Mouse (Mus musculus) layer of hippocampus, postnatal 14 days (tissue): ENCODE data around the gene Wdfy3. TPM values are rescaled to one million over a fixed set of nuclear protein-coding genes. Genes with fewer than 3 reads are reported as not detected.
"Not testable (repeated sequence)": the region's sequence is repeated elsewhere in the genome, so short reads cannot be mapped to it uniquely, and the experiment has no call there.

Experiments
- DNase-seq, 2 experiments: peaks; one replicate each; pipeline ENCODE4 v3.0.0; 2021 to 2022; ENCODE audit warnings: low spot score in 2 of 2, mixed read lengths in 1 of 2
- total RNA-seq, 2 experiments: library from RNA; stranded (reverse); gene quantifications; 2 replicates each; pipeline ENCODE4 v1.2.3; 2021

The Wdfy3 gene
- total RNA-seq, 2 experiments from 2014 or later, result 109 to 119 TPM

DNA sequence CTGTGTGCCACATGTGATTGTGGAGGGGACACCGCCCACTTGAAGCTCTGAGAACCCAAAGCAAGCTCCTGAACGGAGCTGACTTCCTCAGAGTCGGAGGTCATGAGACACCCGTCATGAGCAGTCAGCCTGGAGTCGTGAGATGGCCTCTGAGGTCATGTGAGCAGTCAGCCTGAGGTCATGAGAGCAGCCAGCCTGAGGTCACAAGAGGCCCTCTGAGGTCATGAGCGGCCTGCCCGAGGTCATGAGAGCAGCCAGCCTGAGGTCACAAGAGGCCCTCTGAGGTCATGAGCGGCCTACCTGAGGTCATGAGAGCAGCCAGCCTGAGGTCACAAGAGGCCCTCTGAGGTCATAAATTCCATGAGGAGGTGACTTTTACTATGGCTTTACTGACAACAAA is 120.4 kb downstream of the Wdfy3 start:
- DNase-seq, result no peak

DNA sequence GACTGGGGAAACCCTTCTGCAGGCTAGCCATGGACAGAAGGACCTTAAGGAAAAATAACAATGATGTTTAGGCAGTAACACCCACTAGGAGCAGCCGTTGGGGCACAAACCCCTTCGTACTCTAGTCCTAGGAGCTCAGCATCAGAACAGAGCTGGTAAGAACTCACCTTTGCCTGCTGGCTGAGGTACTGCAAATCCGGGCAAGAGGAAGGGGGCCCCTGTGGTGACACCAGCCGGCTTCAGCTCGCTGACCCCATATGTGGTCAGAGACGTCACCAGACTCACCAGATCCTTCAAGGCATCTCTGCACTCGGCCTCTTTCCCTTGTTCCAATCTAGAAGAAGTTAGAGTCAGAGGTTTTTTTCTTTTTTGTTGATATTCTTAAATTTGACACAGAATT is 121.1 kb downstream of the Wdfy3 start:
- DNase-seq, result no peak

DNA sequence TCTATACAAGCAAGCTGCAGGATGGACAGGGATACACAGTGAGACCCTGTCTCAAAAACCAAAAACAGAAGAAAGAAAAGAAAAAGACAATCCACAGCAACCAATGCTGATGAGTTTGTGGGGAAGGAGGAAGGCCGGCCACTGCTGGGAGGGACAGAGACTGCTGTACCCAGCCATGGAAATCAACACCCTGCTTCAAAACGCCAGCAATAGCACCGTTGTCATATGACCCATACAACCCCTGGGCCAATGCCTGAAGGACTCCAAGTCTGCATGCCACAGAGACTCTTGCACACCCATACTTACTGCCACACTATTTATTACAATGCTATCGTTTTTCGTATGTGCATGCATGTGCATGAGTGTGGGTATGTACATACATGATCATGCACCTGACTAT is 124.0 kb downstream of the Wdfy3 start:
- DNase-seq, result no peak

GRCm38 (mm10) chr5:101937909-101938596 is 131.7 kb downstream of the Wdfy3 start:
- no peak for DNase-seq

DNA sequence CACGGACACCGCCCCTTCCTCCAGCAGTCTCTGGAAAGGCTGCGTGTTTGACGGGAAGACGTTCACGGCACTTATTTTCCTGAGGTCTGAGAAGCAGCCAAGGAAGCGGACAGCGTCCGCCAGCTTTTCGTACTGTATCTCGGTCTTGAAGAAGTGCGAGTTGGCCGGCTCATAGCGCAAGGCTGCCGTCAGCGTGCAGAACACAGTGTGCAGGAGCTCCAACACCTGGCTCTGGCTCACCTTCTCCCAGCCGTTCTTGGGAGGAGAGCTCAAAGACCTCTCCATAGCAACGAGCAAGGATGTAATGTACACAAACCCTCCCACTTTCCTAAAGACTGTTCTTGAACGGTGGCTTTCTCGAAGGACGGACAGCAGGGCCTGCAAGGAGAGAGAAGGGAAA is 132.4 kb downstream of the Wdfy3 start:
- DNase-seq, result no peak

GRCm38 (mm10) chr5:101935893-101936292 is 133.8 kb downstream of the Wdfy3 start:
- no peak for DNase-seq

DNA sequence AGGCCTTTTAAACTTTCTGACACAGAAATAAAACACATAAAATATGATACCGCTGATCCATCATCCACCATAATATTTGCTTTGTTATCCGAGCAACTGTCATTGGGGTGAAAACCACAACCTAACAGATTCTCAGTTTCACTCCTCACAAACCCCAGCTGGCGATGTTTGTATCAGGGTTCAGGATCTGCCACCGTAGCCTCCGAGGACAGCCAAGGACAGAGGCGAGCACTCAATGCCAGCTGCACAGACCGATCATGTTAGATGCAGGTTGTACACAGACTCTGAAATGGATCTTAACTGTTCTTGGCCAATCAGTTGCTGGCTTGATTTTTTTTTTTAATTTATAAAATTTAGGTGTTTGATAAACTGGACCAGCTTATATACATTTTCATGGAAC is 135.1 kb downstream of the Wdfy3 start:
- DNase-seq, result no peak

DNA sequence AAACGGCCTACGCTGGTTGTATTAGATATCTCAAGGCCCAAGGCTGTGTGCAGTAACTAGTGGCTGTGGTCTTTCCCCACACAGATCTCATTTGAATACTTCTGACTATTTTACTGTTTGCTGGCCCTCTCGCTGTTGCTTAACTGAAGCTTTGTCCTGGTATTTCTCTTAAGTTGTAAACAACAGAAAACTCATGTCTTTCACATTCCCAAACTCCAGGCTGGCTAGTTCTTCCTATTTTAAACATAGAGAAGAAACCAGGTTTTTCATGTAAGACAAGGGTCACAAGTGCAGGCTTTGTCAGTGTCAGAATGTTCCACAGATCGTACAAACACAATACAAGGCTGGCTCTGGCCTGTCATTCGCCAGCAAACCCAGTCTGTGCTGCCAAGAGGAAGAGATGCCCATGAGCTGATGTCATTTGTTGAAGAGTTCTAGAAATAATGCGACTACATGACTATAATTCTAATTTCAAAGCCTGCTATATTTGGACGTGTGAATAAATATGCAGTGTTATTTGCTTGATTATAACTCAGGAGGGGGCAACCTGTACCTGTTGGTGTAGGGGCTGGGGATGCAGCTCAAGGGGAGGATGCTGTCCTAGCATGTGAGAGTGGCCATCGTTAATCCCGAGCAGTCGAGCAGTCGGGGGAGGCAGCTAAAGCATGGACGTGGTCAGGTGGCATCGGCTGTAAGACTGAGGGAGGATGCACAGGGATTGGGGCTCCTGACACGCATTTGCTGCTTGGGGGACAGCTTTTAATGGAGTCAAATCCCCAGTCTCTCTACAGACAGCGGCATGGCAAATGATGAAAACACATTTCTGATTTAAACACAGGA is 136.5 kb downstream of the Wdfy3 start:
- peak; percentile 11 to 50 for DNase-seq

- DNase-seq, result no peak
Observed at GRCm38 (mm10) chr5:101931997-101932396, 137.7 kb downstream of the Wdfy3 start.

DNA sequence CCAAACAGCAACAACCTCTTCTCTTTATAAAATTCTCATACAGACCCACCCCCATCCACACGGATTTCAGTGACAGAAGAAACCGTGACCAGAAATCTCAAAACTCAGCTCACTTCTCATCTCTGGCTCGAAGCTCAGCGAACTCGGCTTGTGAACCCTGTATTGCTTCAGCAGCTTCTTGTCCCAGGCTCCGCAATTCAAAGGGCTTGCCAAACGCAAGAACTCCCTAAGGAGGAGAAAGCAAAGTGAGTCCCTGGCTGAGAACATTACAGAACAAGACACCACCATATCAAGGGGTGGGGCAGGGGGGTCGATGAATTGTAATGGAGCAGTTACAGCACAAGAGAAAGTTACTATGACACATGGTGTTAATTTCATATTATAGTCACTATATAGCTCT is 143.4 kb downstream of the Wdfy3 start:
- DNase-seq, result no peak

- DNase-seq, result no peak
Observed at GRCm38 (mm10) chr5:101923710-101924109, 146.0 kb downstream of the Wdfy3 start.

GRCm38 (mm10) chr5:101919559-101919958 is 150.2 kb downstream of the Wdfy3 start:
- DNase-seq, result no peak

DNA sequence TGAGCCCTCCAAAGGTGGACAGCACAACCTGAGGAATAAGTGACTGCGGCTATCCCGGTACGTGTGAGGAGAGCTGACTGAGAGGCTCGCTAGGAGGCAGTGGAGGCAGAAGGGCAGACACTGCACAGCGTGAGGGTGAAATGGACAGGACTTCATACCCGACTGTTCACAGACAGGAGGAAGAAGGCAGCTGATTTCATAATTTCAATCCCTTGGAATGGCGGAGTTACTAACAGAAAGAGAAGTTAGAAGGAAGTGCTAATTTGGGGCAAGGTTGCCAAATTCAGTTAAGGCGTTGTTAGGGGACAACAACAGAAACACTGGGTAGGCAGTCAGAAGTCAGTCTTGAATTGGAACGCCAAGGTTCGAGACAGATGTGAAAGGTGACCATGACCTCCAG is 160.3 kb downstream of the Wdfy3 start:
- DNase-seq, result no peak

- DNase-seq, result no peak
Observed at GRCm38 (mm10) chr5:101905624-101906023, 164.1 kb downstream of the Wdfy3 start.

GRCm38 (mm10) chr5:101904841-101905240 is 164.9 kb downstream of the Wdfy3 start:
- DNase-seq, result not testable (repeated sequence)

- DNase-seq, result no peak
Observed at GRCm38 (mm10) chr5:101902686-101903085, 167.0 kb downstream of the Wdfy3 start.

GRCm38 (mm10) chr5:101899981-101900380 is 169.7 kb downstream of the Wdfy3 start:
- no peak for DNase-seq

DNA sequence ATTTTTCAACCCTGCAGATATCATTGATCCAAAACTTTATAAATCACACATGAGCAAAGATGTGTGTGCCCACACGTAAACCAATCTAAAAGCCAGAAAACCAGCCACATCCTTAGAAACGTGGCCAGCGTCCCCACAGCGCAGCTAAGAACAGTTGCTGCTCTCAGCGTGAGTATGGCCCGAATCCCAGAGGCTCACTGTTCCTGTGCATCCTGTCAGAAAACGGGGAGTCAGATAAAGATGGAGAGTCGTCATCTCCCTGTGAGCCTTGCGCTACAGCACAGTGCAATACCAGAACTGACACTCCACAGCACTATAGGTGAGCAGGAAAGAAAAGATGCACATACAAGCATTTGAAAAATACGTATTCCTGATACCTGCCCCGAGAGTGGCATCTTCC is 172.9 kb downstream of the Wdfy3 start:
- no peak for DNase-seq

DNA sequence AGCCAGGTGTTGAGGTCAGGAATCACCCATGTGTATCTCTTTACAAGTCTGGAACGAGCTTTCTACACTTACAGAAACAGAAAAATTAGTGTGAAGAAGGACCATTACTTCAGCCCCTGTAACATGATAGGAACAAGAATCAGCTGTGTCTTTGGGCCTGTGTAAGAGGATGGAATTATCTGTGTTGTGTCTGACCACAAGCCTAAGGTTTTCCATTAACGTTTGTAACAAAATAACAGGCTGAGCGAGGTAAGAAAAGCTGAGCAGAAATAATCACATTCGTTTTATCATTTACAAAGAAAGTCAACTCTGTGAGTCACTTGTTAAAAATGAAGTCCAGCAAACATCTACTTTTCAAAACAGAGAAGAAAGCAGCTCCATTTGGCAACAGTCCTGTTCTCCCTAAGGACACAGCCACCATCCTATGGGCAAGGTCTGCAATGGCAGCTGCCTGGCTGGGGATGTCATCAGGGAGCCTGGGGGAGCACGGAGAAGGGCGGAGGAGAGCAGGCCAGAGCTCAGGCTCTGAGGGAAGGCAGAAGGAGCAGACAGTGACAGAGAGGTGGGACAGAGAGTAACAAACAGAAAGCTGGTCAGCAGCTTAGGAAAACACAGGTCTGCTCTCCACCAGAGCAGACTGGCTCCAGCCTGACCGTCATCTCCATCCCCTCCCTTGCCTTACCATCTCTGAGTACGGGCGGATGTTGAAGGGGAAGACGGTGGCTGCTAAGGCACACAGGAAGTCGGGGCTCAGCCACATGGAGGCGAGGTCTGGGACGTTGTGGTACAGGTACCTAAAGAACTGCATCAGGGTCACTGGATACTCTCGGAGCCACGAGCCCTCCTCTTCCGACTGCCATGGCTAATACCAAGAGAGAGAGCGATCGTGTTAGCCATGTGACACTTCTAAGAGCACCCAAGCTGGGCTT is 173.7 kb downstream of the Wdfy3 start:
- no peak for DNase-seq

DNA sequence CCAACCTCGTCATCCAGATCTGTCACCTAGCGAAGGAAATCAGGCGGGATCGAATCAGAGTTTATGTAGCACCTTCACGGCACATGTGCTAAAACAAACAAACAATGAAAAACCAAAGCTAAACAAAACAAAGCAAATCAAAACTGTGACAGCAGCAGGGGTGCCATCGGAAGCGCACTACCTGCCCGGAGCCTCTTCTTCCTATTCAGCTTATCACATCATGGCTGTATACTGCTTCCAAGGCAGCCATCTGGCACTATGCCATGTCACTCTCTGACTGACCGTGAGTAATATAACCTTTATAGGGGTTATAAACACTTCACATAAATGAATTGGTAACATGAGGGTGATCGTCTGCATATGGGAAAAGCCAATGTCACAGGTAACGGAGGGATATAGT is 174.6 kb downstream of the Wdfy3 start:
- DNase-seq, result no peak

GRCm38 (mm10) chr5:101893820-101894515 is 175.8 kb downstream of the Wdfy3 start:
- DNase-seq, result peak in 1 of 2 experiments; percentile 36
